10 mouse cellular contexts compared by ENCODE assay signal in the genomic region with DNA sequence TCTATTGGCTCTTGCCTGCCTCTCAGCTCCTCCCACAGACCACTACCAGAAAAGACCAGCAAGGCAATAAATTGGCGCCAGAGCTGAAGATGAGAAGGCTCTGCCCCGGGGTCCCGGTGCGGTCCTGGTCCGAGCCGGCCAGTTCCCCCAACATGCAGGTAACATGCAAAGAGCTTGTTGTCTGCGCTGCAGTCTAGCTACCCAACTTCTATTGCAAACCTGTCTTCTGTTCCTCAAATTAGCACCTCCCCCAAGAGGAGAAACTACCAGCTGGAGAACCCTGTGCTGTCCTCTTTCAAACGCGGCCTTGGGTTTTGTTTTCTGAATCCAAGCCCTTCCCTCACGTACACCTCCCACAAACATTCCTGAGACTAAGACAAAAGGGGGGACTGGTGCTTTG. TPM values are rescaled to one million over a fixed set of nuclear protein-coding genes. Genes with fewer than 3 reads are reported as not detected.
DNase-seq lines count a peak whose midpoint lies in the region; ATAC-seq and TF ChIP-seq lines count a peak whose summit lies in the region.
"Had no signal": no experiment of that assay in that cellular context is flagged by ENCODE, and none has a peak within 500 bp of the region (broad histone marks: within the 10 kb centered on the region; RNA-seq: fewer than 3 reads in every experiment).

No protein-coding gene starts in this region.

- DNase-seq in heart, adult 2 months = no peak
- no peak for DNase-seq in embryonic facial prominence, embryonic 14.5 days (ENCODE audit: low spot score)
- DNase-seq in adrenal gland, postnatal 25 days = no peak
- no peak for DNase-seq in right cerebral cortex, adult 18-20 months
- DNase-seq: lung, embryonic 14.5 days had no signal

- no peaks in the 10 kb centered on the region for H3K79me2 ChIP-seq in heart, adult 2 months (replicated peaks; ENCODE audit: control insufficient read depth, insufficient read depth, low read length)

- TF ChIP-seq CTCF in heart, adult 2 months (IDR thresholded peaks at IDR 0.05) = no peak
- TF ChIP-seq CTCF in E14TG2a.4 (conservative IDR thresholded peaks at IDR 0.05; ENCODE audit: low read length) = no peak

- no peaks in the 10 kb centered on the region for H3K36me3 ChIP-seq in heart, embryonic 16.5 days (ENCODE audit: control insufficient read depth, insufficient read depth)
- no peaks in the 10 kb centered on the region for H3K36me3 ChIP-seq in heart, adult 2 months (ENCODE audit: control insufficient read depth, insufficient read depth, low read length)
- peaks cover 15% of the 10 kb centered on the region for H3K36me3 ChIP-seq in E14TG2a.4 (ENCODE audit: insufficient read depth, low read length)
- H3K36me3 ChIP-seq in embryonic facial prominence, embryonic 14.5 days (ENCODE audit: control insufficient read depth, insufficient read depth, low read length) = no peaks in the 10 kb centered on the region
- no peaks in the 10 kb centered on the region; the same call in 1 of the 2 replicates for H3K36me3 ChIP-seq in midbrain, embryonic 12.5 days

- H3K9me3 ChIP-seq in heart, embryonic 16.5 days (replicated peaks; ENCODE audit: control insufficient read depth, low read length) = peaks cover 3% of the 10 kb centered on the region; the same call in 1 of the 2 replicates
- H3K9me3 ChIP-seq in E14TG2a.4 (ENCODE audit: low read length) = no peaks in the 10 kb centered on the region
- no peaks in the 10 kb centered on the region for H3K9me3 ChIP-seq in embryonic facial prominence, embryonic 14.5 days (ENCODE audit: control insufficient read depth, low read length)
- H3K9me3 ChIP-seq in midbrain, embryonic 12.5 days = no peaks in the 10 kb centered on the region

- TF ChIP-seq POLR2A in heart, adult 2 months (IDR thresholded peaks at IDR 0.05; ENCODE audit: insufficient read depth, low read depth, low read length) = no peak

- intact Hi-C loops in heart, adult 2 months (cut with DNase I) = loop anchor here (10.0 kb wide), 2 partner anchors 88 to 148 kb away; no protein-coding TSS in a partner anchor

- H3K4me1 ChIP-seq in heart, embryonic 16.5 days (ENCODE audit: control insufficient read depth, insufficient read depth, low read length) = peaks cover 4% of the 10 kb centered on the region; the same call in 1 of the 2 replicates
- H3K4me1 ChIP-seq in heart, adult 2 months (ENCODE audit: control insufficient read depth, insufficient read depth, low read length) = no peaks in the 10 kb centered on the region
- H3K4me1 ChIP-seq in E14TG2a.4 (replicated peaks; ENCODE audit: low read depth, low read length) = peaks cover 75% of the 10 kb centered on the region
- H3K4me1 ChIP-seq in embryonic facial prominence, embryonic 14.5 days (ENCODE audit: control insufficient read depth, insufficient read depth, low read length) = no peaks in the 10 kb centered on the region
- H3K4me1 ChIP-seq in midbrain, embryonic 12.5 days = peaks cover 14% of the 10 kb centered on the region

- peak overlapping the region; percentile 12; the same call in 1 of the 2 replicates for H3K4me3 ChIP-seq in heart, embryonic 16.5 days (ENCODE audit: low read length)
- no peak overlapping the region for H3K4me3 ChIP-seq in heart, adult 2 months
- H3K4me3 ChIP-seq in E14TG2a.4 (replicated peaks; ENCODE audit: low read length) = peak overlapping the region; percentile 88
- H3K4me3 ChIP-seq in embryonic facial prominence, embryonic 14.5 days (ENCODE audit: low read depth, low read length) = no peak overlapping the region
- H3K4me3 ChIP-seq in midbrain, embryonic 12.5 days = peak overlapping the region; percentile 77

- 61% methylated on average over 10 of the region's 10 CpGs for WGBS in heart, embryonic 16.5 days
- WGBS in heart, adult 2 months = 70% methylated on average over 10 of the region's 10 CpGs
- 77% methylated on average over 10 of the region's 10 CpGs for WGBS in embryonic facial prominence, embryonic 14.5 days
- WGBS in midbrain, embryonic 12.5 days = 79% methylated on average over 10 of the region's 10 CpGs

- H3K4me2 ChIP-seq in heart, embryonic 16.5 days (ENCODE audit: low read depth, low read length) = peak overlapping the region; percentile 34
- H3K4me2 ChIP-seq in embryonic facial prominence, embryonic 14.5 days (ENCODE audit: low read depth, low read length) = 0 out of 2 replicates have a peak overlapping the region, but pooled peaks have one; percentile 16
- peak overlapping the region; percentile 81 for H3K4me2 ChIP-seq in midbrain, embryonic 12.5 days (replicated peaks)
- H3K4me2 ChIP-seq: lung, embryonic 14.5 days had no signal

- no peak for TF ChIP-seq EP300 in heart, adult 2 months (IDR thresholded peaks at IDR 0.05; ENCODE audit: insufficient read depth, low read depth, low read length)

- H3K9ac ChIP-seq in heart, embryonic 16.5 days (ENCODE audit: low read length) = no peak overlapping the region
- no peak overlapping the region for H3K9ac ChIP-seq in heart, adult 2 months (ENCODE audit: low read depth, low read length)
- H3K9ac ChIP-seq in embryonic facial prominence, embryonic 14.5 days (ENCODE audit: low read depth, low read length) = no peak overlapping the region
- H3K9ac ChIP-seq in midbrain, embryonic 12.5 days (replicated peaks) = no peak overlapping the region
- H3K9ac ChIP-seq: lung, embryonic 14.5 days had no signal

- H3K27me3 ChIP-seq in heart, embryonic 16.5 days (ENCODE audit: control insufficient read depth, insufficient read depth, low read length) = peaks cover 17% of the 10 kb centered on the region
- H3K27me3 ChIP-seq in heart, adult 2 months (ENCODE audit: control insufficient read depth, insufficient read depth, low read length) = peaks cover 6% of the 10 kb centered on the region
- H3K27me3 ChIP-seq in E14TG2a.4 (ENCODE audit: insufficient read depth, low read length) = peaks cover 19% of the 10 kb centered on the region
- H3K27me3 ChIP-seq in embryonic facial prominence, embryonic 14.5 days (replicated peaks; ENCODE audit: control insufficient read depth, insufficient read depth, low read length) = peaks cover 11% of the 10 kb centered on the region; the same call in 1 of the 2 replicates
- no peaks in the 10 kb centered on the region for H3K27me3 ChIP-seq in midbrain, embryonic 12.5 days

- ATAC-seq in heart, embryonic 16.5 days (replicated peaks; ENCODE audit: extremely low read depth, insufficient read depth, low FRiP score) = no peak
- no peak for ATAC-seq in embryonic facial prominence, embryonic 14.5 days (ENCODE audit: low read depth)
- no peak for ATAC-seq in midbrain, embryonic 12.5 days (ENCODE audit: low FRiP score, low read depth)
- no peak for ATAC-seq in erythroid progenitor cell, adult 5-6 weeks (replicated peaks; ENCODE audit: low FRiP score, poor library complexity, severe bottlenecking)

- H3K27ac ChIP-seq in heart, embryonic 16.5 days (ENCODE audit: low read length) = no peak overlapping the region
- H3K27ac ChIP-seq in heart, adult 2 months = no peak overlapping the region
- no peak overlapping the region for H3K27ac ChIP-seq in embryonic facial prominence, embryonic 14.5 days (replicated peaks; ENCODE audit: low read depth, low read length)
- no peak overlapping the region for H3K27ac ChIP-seq in midbrain, embryonic 12.5 days (replicated peaks)

RNA-seq across cellular contexts. Expression of a gene that starts 1.8 kb away (rescaled TPM):
- 0.99 and 2.0 TPM in 2 replicates for polyA plus RNA-seq in heart, embryonic 16.5 days (2015; fragmentation: Nextera tagmentation; extraction: Ambion mirVana)
- under 1 TPM; 0.10 to 0.11 TPM for total RNA-seq in heart, adult 2 months (2021)
- polyA plus RNA-seq in heart, adult 2 months (2012; rRNA removed) = 0.10 and 0.15 TPM in 2 replicates
- 1.1 and 1.8 TPM in 2 replicates for polyA plus RNA-seq in embryonic facial prominence, embryonic 14.5 days (2014; fragmentation: Nextera tagmentation; extraction: Ambion mirVana)
- 7.9 and 9.3 TPM in 2 replicates for polyA plus RNA-seq in midbrain, embryonic 12.5 days (2016; fragmentation: Nextera tagmentation; extraction: Ambion mirVana)
- total RNA-seq in adrenal gland, postnatal 25 days (2021) = 1.2 and 1.5 TPM in 2 replicates
- total RNA-seq in erythroid progenitor cell, adult 5-6 weeks (2015; ENCODE audit: low replicate concordance) = 1.7 TPM in 1 of 2 replicates, not detected in the other
- not detected in 2 replicates for total RNA-seq in erythroid progenitor cell, adult 5-6 weeks (2017; ENCODE audit: low replicate concordance)
- total RNA-seq: granulocyte monocyte progenitor cell, adult 5-6 weeks had no signal

Comparison
In these comparisons a context has a peak if more than half of its experiments do, and no peak if none do; other contexts are left out.
1. H3K4me3 ChIP-seq: peak in heart, embryonic 16.5 days (single experiment), E14TG2a.4 (single experiment) and midbrain, embryonic 12.5 days (single experiment); none in heart, adult 2 months (single experiment) and embryonic facial prominence, embryonic 14.5 days (single experiment).
2. H3K4me2 ChIP-seq: peak in every context shown above with its lines; median percentile 81 in midbrain, embryonic 12.5 days; 34 in heart, embryonic 16.5 days; 16 in embryonic facial prominence, embryonic 14.5 days.